Mouse (Mus musculus) bone marrow, adult 2 months (tissue): ENCODE data around the gene Gm42957.
"Not testable (repeated sequence)": the region's sequence is repeated elsewhere in the genome, so short reads cannot be mapped to it uniquely, and the experiment has no call there.

Experiments used
- CTCF ChIP-seq: fragments of 200-500 bp; IDR thresholded peaks from 2 replicates; pipeline ENCODE4 v1.5.1; 2011; ENCODE audit warnings: low read length, control low read depth; ENCODE audit not compliant: control insufficient read depth, insufficient read depth
- POLR2A ChIP-seq: fragments of 200-500 bp; IDR thresholded peaks from 2 replicates; pipeline ENCODE4 v1.6.1; 2011; ENCODE audit warnings: low read depth, mild to moderate bottlenecking, control low read depth, low read length, borderline replicate concordance; ENCODE audit not compliant: control insufficient read depth

GRCm38 (mm10) chr3:96686057-96686456 is 50.8 kb downstream of the Gm42957 start:
- TF ChIP-seq CTCF, POLR2A: not testable (repeated sequence)
